Mouse (Mus musculus) embryonic stem cell, embryonic (primary cell): ENCODE measurements at regions not wholly inside any gene's neighbourhood (a gene's known extent, or its start where the extent isn't known, plus 50 kb on each side); places are given as distances from the start of the nearest gene placed in this dataset.

Experiments
- CTCF ChIA-PET, 4 experiments: fragments of 300-600 bp in 2 of 4; fragments of 350-600 bp in 2 of 4; sonication (Branson Sonifier 250); formaldehyde crosslinking; loops; one replicate each; lab custom pipeline; 2022; ENCODE audit warnings: inconsistent platforms in 2 of 4; lab: Charles Lee
- POLR2A ChIA-PET, 4 experiments: fragments of 300-600 bp in 2 of 4; fragments of 350-600 bp in 2 of 4; sonication (Branson Sonifier 250); formaldehyde crosslinking; loops; one replicate each; lab custom pipeline; 2022; ENCODE audit warnings: antibody characterized with exemption in 4 of 4, inconsistent platforms in 1 of 4; lab: Charles Lee

DNA sequence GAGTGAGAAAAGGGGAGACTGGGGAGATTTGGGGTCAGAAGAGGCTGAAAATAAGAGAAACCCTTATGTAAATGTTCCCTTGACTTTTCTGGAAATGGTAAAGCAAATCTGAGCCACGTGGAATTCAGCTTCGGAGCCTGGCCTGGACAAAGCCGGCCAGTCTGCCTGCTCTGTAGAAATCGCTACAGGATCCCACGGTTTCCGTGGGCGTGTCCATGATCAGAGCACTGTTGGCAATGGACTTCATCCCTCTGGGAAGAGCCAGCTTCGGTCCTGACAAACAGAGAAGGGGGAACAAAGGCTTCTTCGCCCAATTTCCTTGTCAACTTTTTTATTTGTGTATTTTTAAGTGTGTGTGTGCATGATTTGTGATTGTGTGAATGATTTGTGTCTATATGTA lies 490.7 kb upstream of the Nox3 start:
- CTCF ChIA-PET, result no interaction called here
- POLR2A ChIA-PET, result interaction anchor here in 1 of 4 experiments (1.2 kb wide), 1 partner anchor 8 kb away, joined by 3 read pairs; no protein-coding TSS in a partner anchor

DNA sequence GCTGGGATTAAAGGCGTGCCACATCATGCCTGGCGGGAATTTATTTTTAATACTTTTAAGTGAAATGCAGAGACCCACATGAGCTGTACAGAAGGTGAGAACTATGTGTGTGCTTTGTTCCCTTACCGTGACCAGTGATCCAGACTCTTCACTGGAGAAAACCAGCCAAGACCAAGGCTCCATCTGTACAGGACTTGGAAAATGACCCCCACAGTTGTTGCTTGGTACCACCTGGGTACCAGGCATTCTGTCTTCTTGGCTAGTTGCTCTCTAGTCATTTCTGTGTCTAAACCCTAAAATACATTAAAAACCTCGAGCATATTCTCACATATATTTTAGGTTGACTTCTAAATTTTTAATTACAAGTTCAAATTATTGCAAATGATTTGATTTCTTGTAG lies 491.5 kb upstream of the Nox3 start:
- ChIA-PET POLR2A (no interaction called here), CTCF (no interaction called here)

DNA sequence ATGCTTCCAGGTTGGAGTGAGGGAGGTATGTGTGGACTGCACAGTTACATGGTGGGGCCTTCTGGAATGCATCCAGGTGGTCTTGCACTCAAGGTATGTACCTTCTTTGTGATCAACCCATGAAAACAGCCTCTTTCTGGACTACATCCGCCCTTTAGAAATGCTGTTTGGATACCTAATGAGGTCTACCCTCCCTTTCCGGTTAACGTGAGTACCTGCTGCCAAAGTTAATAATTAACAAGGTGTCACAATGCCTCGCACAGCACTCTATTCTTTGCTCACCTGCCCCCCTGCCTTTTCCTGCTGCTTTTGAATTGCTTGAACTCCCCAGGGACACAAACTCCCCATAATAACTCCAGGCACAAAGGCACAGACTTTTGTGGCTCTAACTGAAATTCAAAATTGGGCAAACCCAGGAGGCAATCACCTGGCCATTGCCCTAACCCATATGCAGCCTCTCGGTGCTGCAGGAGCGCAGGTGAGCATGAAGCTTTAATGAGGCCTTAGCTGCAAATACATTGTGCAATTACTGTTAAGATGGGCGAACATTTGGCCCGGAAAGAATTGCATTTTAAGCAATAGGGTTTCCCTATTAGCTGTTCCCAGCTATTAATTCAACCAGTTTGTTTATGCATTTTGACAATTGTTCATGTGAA lies 500.9 kb upstream of the Nox3 start:
- CTCF ChIA-PET, result no interaction called here

DNA sequence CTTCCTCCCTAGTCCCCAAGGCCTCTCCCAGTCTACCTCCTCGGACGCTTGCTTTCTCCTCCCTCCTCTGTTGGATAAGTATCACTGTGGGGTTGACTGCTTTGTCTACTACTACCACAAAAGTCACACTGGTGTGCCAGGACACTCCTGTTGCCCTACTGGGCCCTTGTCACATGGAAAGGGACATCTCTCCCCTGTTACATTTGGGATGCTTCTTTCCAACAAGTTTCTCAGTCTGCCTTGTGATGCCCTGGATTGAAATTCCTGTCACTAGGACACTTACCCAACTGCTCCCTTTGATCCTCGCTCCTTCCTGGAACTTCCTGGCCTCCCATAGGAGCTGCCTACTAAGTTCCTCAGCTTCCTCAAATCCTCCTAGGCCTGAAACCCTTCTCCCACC lies 501.9 kb upstream of the Nox3 start:
- ChIA-PET CTCF (interaction anchor here in 1 of 4 experiments (0.6 kb wide), 1 partner anchor 170 kb away, joined by 3 read pairs; no protein-coding TSS in a partner anchor), POLR2A (no interaction called here)

More for the DNA sequence above, 500.9 kb upstream of the Nox3 start:
- POLR2A ChIA-PET, result interaction anchor here in 1 of 4 experiments (1.1 kb wide), 1 partner anchor 8 kb away, joined by 3 read pairs; no protein-coding TSS in a partner anchor

DNA sequence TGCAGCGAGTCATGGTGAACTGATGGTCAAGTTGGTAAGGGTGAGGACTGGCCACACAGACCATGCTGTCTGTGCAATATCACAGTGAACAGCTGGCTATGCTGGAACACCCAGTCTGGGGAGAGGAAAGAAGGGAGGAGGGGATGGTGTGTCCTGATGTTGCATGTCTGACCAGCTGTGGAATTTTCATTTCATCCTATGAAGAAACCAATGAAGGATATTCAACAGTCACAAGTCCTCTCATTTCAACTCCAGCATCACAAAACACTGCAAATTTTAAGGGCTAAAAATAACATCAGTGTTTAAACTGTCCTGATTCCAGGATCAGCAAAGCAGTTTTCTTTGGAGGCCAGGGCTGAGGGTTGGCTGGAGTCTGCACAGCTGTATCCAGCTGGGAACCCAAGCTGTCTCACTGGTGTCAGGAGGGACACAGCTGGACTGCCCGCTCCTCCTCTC lies 503.7 kb upstream of the Nox3 start:
- ChIA-PET CTCF (no interaction called here), POLR2A (no interaction called here)

DNA sequence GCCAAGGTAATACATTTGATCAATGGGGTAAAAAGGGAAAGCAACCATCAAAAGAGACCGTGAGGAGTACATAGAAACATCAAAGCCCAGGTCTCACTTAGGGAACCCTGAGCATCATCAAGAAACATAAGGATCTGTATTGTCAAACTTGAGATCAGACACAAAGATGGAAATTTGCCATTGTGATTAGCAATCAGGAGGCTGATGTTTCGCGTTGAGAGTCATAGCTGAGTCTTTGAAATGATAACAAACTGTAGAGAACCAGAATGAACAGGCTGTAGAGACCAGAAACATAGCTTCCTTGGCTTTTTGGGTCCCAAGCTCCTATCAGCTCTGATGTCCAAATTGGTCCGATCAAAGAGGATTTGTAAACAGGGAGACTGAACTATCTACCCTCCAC lies 505.2 kb upstream of the Nox3 start:
- ChIA-PET CTCF (no interaction called here), POLR2A (no interaction called here)

DNA sequence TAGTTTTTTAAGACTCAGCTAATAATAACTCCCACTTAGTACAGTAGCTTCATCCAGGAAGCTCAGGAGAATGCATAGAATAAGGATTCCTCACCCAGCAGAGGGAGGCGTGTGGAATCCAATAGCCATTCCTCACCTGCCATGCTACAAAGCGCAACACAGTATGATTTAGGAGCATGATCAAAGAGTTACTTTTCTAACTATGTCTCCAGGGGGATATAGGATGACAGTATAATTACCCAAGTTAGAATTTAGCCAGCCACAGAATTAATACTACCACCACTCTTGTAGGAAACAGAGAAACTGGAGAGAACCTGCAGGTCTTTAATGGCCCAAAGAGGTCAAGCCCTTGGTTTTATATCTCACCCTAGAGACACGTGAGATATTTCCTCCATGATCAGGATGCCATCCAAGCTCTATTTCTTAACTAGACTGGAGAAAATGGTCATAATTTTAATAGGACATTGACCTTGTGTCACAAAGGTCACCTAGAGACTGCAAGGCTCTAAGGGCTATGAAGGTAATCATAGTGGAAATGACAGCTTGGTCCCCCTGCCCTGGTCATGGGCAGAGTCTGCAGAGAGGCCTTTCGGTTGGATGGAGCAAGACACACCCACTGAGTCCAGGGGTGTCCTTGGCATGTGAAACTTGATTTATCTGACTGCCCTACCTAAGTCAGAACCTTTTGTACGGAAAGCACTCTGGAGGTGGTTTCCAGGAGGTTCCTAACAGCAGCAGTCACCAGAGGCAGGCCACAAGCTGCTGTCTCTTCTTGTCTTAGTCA lies 512.3 kb upstream of the Nox3 start:
- CTCF ChIA-PET, result no interaction called here
- POLR2A ChIA-PET, result no interaction called here

DNA sequence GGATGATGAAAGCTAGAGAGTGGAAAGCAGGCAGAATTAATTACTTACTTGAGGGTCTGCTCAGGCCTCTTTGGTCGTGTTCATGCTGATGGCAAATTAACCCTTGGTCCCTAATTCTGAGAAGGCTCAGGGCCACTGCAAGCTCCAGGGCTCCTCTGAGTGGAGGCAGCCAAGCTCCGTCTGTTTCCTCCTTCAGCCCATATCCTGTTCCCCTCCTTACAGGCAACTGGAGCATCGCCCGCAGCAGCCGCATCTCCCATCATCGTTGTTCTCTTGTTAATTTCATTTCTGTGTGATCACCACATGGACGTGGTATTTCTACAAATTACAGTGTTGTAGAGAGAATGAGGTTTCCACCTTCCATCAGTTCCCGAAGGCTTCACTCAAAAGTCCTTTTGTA lies 513.6 kb upstream of the Nox3 start:
- CTCF ChIA-PET, result no interaction called here

DNA sequence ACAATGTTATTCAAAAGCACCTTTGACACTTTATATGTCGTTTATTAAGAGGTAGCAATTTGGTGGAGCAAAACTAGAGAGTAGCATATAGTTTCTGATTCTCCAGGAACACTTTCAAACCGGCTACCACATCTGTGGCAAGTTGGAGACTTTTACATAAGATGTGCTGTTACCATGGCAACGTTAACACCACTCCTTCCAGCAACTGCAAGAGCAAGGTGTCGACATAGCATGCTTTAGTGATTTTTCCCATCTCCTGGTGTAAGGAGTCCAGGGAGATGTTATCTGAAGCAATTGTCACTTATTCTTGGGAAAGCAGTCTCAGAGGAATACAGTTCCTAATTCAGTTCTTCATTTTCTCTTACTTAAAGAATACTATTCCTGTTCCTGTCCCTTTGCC lies 516.5 kb upstream of the Nox3 start:
- POLR2A ChIA-PET, result no interaction called here
- CTCF ChIA-PET, result no interaction called here

More for the DNA sequence above, 513.6 kb upstream of the Nox3 start:
- POLR2A ChIA-PET, result no interaction called here

DNA sequence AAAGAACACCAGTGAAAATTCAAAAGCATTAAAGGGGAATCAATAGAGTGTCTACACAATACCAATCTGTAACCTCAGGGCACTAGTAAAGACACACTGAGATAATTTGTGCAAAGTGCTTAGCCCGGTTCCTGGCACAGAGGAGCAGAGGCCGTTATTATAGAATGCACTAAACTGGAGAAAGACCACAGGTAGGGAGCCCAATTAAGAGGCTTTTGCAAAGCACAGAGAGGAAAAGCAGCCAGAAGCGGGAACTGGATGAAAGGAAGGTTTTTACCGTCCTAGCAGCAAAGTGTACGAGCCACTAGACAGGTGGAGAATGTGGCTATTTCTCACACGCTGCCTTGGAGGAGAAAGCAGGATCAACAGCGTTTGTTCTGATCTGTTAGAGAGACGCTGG lies 518.9 kb upstream of the Nox3 start:
- CTCF ChIA-PET, result no interaction called here
- POLR2A ChIA-PET, result no interaction called here

DNA sequence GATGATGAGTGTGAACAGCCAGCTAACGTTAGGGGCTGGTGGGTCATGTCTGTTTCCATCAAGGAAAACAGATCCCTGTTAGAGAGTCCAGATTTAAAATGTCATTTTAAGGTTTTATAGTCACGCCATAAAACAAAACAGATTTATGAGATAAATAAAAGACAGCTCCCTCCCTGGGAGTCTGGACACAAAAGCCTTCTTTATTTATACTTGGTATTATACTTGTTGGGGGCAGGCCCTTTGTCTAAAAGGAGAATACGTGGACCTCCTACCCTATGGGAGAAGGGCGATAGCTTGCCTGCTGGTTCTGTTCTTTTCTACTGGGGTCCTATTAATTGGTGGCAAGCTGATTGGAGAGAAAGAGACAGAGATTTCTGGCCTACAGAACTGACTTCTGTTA lies 520.1 kb upstream of the Nox3 start:
- CTCF ChIA-PET, result no interaction called here
- POLR2A ChIA-PET, result no interaction called here

DNA sequence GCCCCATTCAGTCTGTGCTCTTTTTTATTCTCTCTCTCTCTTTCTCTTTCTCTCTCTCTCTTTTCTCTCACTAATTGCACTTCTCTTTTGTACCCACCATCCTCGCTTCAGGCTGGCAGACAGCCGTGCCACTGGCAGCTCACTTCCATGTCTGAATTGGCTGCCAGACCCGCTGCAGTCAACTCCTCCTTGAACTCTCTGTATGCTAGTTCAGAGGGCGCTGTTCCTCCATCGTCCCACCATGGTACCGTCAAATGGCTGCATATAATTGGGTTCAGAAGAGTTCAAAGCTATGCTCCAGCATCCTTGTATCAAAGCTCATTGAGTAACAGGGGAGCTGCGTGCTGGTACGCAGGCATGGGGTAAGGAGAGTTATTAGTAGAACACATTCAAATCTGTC lies 520.7 kb upstream of the Nox3 start:
- CTCF ChIA-PET, result no interaction called here
- POLR2A ChIA-PET, result no interaction called here

DNA sequence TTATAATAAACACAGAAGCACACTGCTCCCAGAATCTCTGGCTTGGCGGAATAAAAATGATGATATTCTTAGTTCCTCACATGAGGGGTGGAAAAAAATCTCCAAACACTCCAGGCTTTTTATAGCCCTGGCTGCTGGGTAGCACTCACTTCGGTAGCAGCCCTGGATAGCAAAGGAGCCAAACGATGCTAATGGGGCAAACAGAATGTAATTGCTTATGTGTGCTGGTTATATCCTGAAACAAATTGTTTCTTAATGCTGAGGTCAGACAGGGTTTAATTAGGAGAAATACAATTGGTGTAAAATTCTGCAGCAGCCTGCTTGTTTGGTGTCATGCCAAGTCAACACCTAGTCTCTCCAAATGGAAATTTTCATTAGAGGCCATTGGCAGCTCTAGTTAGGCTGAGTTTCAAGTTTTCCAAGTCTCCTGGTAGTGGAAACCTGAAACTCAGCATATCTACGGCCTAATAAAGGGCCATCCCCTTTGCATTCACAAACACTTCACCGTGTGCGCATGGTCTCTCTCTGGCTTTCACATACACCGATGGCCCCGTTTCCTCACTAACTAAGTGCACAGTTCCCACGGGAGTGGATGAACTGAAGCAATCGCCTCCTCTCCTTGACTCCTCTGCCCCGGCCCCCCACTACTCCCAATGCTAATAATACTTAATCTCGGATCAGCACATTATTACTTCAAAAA lies 524.8 kb upstream of the Nox3 start:
- CTCF ChIA-PET, result no interaction called here
- POLR2A ChIA-PET, result no interaction called here

DNA sequence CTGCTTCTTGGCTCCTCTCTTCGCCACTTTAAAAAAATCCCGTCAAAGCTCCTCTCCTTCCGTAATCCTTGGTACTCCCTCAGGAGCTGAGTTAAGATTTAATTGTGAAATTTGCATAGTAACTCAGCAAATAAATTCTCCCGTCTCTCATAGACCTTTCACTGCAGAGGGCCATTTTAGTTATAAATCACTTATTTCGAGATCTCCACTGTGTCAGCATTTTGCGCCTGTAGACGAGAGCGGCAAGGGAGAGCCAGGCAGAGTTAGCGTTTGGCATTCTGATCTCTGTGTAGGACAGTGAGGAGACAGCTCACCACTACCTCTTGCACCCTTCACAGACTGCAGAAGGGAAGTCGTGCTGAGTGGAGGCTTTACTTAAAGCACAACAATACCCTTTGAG lies 531.8 kb upstream of the Nox3 start:
- CTCF ChIA-PET, result interaction anchor here in 1 of 4 experiments (0.6 kb wide), 1 partner anchor 53 kb away, joined by 4 read pairs; no protein-coding TSS in a partner anchor

DNA sequence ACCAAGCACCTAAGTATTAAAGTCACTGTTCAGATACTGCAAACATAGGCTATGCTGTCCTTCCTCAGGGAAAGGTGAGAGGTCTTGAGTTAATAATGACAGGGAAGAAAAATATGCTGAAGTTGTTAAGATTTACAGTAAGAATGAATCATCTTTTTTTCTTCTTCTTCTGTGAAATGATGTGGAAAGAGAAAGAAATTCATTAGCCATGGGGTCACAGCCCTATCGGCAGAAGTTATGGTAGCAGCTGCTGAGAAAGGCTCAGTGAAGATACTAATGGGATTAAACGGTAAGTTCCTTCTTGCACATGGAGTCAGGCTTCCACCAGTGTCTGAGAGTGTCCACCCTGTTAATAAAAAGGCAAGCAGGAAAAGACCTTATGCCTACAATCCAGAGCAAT lies 533.9 kb upstream of the Nox3 start:
- POLR2A ChIA-PET, result no interaction called here
- CTCF ChIA-PET, result no interaction called here

More for the DNA sequence above, 531.8 kb upstream of the Nox3 start:
- POLR2A ChIA-PET, result no interaction called here

DNA sequence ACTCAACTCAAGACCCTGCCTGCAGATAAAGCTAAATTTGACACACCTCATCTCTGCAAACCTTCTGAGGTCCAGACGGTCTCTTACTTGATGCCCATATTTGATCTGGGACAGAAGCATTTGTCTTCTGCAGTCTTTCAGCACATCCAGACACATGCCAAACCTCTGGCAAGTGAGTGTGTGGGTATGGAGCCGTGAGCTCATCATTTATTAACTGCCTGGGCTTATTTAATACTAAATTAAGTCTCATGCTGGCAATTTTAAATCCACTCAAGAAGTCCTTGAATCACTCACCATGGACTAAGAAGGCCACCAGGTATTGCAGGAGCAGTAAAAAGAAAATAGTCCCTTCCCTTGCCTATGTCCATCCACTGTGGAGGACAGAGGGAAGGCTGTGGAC lies 554.4 kb upstream of the Nox3 start:
- ChIA-PET CTCF (no interaction called here), POLR2A (no interaction called here)

DNA sequence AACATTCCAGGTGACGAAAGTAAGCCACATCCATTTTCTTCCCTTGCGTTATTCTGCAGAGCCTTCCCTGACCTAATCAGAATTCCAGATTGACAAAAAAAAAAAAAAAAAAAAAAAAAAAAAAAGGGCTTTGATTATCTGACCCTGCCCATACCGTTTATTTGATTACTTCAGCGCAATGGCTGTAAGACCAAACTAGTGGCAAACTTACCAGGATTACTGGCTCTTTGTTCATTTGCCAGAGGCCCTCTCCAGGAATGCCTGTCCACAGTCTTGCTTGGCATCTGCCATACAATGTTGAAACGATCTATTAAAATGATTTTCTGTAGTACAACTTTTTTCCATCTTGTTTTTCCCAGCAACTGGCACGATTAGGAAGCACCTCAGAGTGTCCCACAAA lies 569.4 kb upstream of the Nox3 start:
- CTCF ChIA-PET, result interaction anchor here in 1 of 4 experiments (0.7 kb wide), 1 partner anchor 264 kb away, joined by 3 read pairs; no protein-coding TSS in a partner anchor
- POLR2A ChIA-PET, result no interaction called here

DNA sequence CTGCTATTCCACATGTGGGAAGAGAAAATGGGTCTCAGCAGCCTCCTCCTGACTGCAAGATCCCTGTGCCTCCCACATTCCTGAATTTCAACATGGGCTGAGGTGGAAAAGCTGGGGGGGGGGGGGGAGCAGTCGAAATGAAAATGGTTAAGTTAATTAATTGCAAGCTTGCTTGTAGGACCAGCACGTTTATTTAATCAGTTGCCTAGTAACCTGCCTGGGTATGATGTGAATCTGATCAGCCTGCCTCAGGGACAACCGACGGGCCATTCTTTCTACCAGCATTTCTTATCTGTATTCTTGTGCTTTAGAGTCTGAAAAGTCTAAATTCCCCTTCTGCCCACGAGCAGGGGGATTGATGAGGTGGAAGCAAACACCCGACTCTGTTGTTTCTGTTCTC lies 569.9 kb upstream of the Nox3 start:
- CTCF ChIA-PET, result interaction anchor here in 1 of 4 experiments (0.7 kb wide), 1 partner anchor 264 kb away, joined by 3 read pairs; no protein-coding TSS in a partner anchor
- POLR2A ChIA-PET, result interaction anchor here in 1 of 4 experiments (0.6 kb wide), 1 partner anchor 28 kb away, joined by 4 read pairs; no protein-coding TSS in a partner anchor

DNA sequence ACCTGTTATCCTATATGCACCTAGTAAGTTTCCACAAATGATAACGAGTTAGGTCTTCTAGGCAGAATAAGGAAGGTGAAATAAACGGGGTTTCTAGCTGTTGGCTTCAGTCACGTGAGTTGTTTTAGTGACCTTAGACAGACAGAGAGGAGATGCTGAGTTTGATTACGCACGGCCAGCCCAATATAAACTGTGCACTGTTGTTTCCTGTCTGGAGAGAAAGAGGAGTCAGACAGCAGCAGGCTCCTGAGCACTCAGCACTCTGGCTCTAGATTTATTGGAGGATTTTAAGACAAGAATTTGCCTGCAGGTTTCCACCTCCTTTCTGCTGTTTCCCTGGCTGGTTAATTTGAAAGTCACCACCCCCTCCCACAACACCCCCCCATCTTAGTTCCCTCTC lies 570.4 kb upstream of the Nox3 start:
- CTCF ChIA-PET, result no interaction called here

DNA sequence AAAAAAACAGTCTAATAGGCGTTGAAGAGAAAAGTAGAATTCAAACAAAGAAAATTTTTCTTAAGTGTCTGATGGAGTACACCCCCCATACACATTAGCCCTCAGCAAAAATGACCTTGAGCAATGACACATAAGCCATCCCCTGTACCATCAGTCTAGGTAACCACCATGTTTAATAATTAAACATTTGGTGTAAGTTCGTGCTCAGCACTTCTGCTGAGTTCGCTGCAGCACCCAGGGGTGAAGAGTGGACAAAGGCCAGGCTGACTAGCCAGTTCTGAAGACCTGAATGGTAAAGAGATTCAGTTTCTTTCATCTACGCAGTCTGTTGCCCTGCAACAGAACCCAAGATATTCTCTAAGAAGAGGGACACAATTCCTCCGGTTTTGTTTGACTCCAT lies 572.3 kb upstream of the Nox3 start:
- CTCF ChIA-PET, result no interaction called here

More for the DNA sequence above, 570.4 kb upstream of the Nox3 start:
- POLR2A ChIA-PET, result interaction anchor here in 1 of 4 experiments (0.6 kb wide), 1 partner anchor 29 kb away, joined by 4 read pairs; no protein-coding TSS in a partner anchor

More for the DNA sequence above, 572.3 kb upstream of the Nox3 start:
- POLR2A ChIA-PET, result no interaction called here
